Mouse (Mus musculus) limb, embryonic 11.5 days (tissue): ENCODE measurements around the gene Dync1i1. TPM values are rescaled to one million over a fixed set of nuclear protein-coding genes. Genes with fewer than 3 reads are reported as not detected.

Experiments
- ATAC-seq: fragments of 200-750 bp; cut with Nextera tagmentation; 2 replicates; pipeline ENCODE4 v1.8.0; 2017; ENCODE audit warnings: low read depth; ENCODE audit not compliant: insufficient number of reproducible peaks, low FRiP score, low TSS enrichment
- DNase-seq: peaks from one replicate; pipeline ENCODE4 v3.0.0-alpha.2; 2015; ENCODE audit warnings: low spot score
- H3K27ac ChIP-seq: fragments of 300-500 bp; sonication (generic); replicated peaks from 2 replicates; pipeline ENCODE4 v1.5.1; 2014; ENCODE audit warnings: low read depth, mild to moderate bottlenecking, low read length
- H3K27me3 ChIP-seq: fragments of 300-500 bp; sonication (generic); 2 replicates; pipeline ENCODE4 v1.6.1; 2014; ENCODE audit warnings: mild to moderate bottlenecking, low read length, mixed read lengths; ENCODE audit not compliant: control insufficient read depth, insufficient read depth
- H3K36me3 ChIP-seq: fragments of 300-500 bp; sonication (generic); 2 replicates; pipeline ENCODE4 v1.6.1; 2014; ENCODE audit warnings: mild to moderate bottlenecking, low read length, moderate library complexity, mixed read lengths; ENCODE audit not compliant: control insufficient read depth, insufficient read depth
- H3K4me1 ChIP-seq: fragments of 300-500 bp; sonication (generic); 2 replicates; pipeline ENCODE4 v1.6.1; 2014; ENCODE audit warnings: low read length, mixed read lengths; ENCODE audit not compliant: control insufficient read depth, insufficient read depth
- H3K4me2 ChIP-seq: fragments of 300-500 bp; sonication (generic); 2 replicates; pipeline ENCODE4 v1.6.1; 2014; ENCODE audit warnings: low read depth, mild to moderate bottlenecking, moderate library complexity; ENCODE audit not compliant: severe bottlenecking
- H3K4me3 ChIP-seq: fragments of 300-500 bp; sonication (generic); 2 replicates; pipeline ENCODE4 v1.5.1; 2014; ENCODE audit warnings: low read depth, low read length
- H3K9ac ChIP-seq: fragments of 300-500 bp; sonication (generic); 2 replicates; pipeline ENCODE4 v1.6.1; 2014; ENCODE audit warnings: mild to moderate bottlenecking, low read length
- H3K9me3 ChIP-seq: fragments of 300-500 bp; sonication (generic); 2 replicates; pipeline ENCODE4 v1.6.1; 2016; ENCODE audit warnings: low read length; ENCODE audit not compliant: control insufficient read depth
- WGBS: fragments of 180-500 bp; shearing (Covaris S2); extraction: QIAGEN DNeasy Blood & Tissue Kit; methylation state at CpG from one replicate; pipeline ENCODE4 v1.1.7; 2014; 5-methylcytosine and 5-hydroxymethylcytosine counted together
- polyA plus RNA-seq: library from polyadenylated mRNA; unstranded; fragments of >200 nt; fragmentation: Nextera tagmentation; extraction: Ambion mirVana; gene quantifications from 2 replicates; pipeline ENCODE4 v1.2.1, GENCODE M21; 2014

The Dync1i1 gene
- polyA plus RNA-seq, 1 experiment from 2014 or later: 5.7 TPM

DNA sequence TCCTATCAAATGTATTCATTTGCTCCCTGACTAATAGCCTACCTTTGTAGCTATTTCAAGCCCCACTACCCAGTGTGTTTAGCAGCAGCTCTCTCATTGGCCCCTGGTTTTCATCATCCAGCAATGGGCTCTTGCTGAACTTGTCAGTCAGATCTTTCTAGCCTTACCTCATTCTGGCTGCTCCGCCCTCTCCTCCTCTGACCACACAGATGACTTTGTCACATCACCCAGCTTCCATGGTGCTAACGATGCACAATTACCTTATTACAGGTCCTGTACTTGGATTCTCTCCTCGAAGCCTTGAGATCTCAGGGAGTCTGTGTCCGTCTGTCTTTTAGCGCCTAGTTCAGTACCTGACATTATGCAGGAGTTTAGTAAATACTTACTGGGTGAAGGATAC, 120.7 kb downstream of the Dync1i1 start:
- 0 out of 2 replicates have a peak, but pooled peaks cover 2% of the 10 kb centered on the region for H3K9me3 ChIP-seq
- H3K4me2 ChIP-seq: no peak overlapping the region
- no peak overlapping the region for H3K4me3 ChIP-seq
- no peaks in the 10 kb centered on the region for H3K36me3 ChIP-seq
- no peaks in the 10 kb centered on the region for H3K27me3 ChIP-seq
- no peak overlapping the region for H3K9ac ChIP-seq
- no peaks in the 10 kb centered on the region for H3K4me1 ChIP-seq
- DNase-seq (no peak), ATAC-seq (no peak)
- WGBS: 96% methylated on average over 5 of the region's 5 CpGs
- H3K27ac ChIP-seq: no peak overlapping the region

DNA sequence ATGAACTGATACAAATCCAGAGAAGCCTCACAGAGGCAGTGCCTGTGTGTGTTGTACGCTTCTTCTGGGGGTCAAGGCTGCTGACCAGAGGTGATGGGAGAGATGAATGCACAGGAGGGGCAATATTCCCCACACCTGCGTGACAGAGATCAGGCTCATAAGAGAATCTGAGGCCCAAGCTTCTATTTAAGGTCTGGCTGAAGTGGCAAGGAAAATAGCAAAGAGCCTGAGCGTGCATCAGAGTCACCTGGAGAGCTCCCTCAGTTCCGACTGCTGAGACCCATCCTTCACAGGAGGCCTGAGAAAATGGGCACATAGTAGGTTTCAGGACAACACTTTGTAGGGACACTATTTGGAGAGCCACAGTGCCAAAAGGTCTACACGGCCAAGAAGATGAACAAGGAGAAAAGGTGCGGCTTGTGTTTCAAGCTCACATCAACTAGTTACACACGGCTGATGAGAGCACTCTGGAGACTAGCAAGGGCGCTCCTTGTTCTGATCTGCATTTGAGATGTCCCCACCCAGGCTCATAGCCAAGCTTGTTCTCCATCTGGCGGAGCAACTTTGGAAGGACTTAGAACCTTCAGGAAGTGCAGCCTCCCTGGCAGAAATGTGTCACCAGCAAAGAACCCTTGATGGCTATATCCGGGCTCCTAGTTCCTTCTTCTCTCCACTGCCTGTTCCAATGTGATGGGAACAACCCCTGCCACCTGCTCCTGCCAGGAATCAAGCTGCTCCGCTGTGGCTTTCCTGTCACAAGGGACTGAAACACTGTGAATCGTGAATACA, 128.8 kb downstream of the Dync1i1 start:
- Histone ChIP-seq H3K27me3 (no peaks in the 10 kb centered on the region; the same call in 1 of the 2 replicates), H3K36me3 (no peaks in the 10 kb centered on the region), H3K9me3 (no peaks in the 10 kb centered on the region; the same call in 1 of the 2 replicates), H3K4me1 (peaks cover 3% of the 10 kb centered on the region; the same call in 1 of the 2 replicates), H3K4me3 (no peak overlapping the region), H3K4me2 (no peak overlapping the region), H3K9ac (no peak overlapping the region), H3K27ac (no peak overlapping the region)
- DNase-seq (no peak), ATAC-seq (no peak)
- WGBS: 89% methylated on average over 12 of the region's 12 CpGs

DNA sequence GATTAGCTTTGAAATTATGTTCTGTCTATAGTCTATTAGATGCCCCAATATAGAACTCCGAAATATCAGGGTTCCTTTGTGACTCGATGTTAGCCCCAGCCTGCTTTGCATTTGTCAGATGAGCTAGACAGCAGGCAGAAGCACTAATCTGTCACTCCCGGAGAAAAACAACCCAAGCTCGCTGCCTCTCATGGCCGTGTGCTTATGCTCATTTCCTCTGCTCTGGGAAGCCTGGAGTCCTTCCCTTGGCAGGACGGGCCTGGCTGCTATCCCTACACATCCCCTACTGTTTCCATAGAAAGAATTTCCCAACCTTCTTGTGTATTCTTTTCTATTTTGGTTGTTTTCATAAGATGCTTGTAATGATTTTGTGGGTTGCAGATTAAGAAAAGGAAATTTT, 130.1 kb downstream of the Dync1i1 start:
- no peaks in the 10 kb centered on the region for H3K36me3 ChIP-seq
- no peak overlapping the region for H3K4me2 ChIP-seq
- H3K4me1 ChIP-seq: peaks cover 3% of the 10 kb centered on the region; the same call in 1 of the 2 replicates
- WGBS: 68% methylated on average over 6 of the region's 6 CpGs
- DNase-seq: no peak
- H3K9ac ChIP-seq: no peak overlapping the region
- H3K4me3 ChIP-seq: no peak overlapping the region
- H3K9me3 ChIP-seq: no peaks in the 10 kb centered on the region; the same call in 1 of the 2 replicates
- no peak overlapping the region for H3K27ac ChIP-seq
- ATAC-seq: no peak
- H3K27me3 ChIP-seq: no peaks in the 10 kb centered on the region; the same call in 1 of the 2 replicates

DNA sequence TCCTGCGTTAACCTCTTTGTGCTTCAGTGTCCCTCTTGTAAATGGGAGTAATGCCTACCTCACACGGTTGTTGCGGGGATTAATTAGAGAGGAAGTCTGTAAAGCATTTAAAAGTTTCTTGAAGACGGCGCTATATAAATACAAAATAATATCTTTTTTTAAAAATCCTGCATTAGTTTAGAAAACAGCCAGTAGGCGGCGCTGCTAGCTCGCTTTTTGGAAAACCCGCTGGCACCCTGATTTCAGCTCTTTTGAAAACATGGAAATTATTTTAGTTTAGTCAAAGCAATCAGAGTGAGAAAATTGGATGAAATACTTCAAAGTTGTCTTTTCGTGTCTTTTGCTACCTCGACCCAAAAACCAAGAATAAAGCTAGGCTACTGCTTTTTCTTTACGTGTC, 132.9 kb downstream of the Dync1i1 start:
- peak; percentile 81 for DNase-seq
- no peak for ATAC-seq
- WGBS: 17% methylated on average over 12 of the region's 12 CpGs
- no peak overlapping the region for H3K9ac ChIP-seq
- H3K4me3 ChIP-seq: no peak overlapping the region
- H3K4me1 ChIP-seq: peaks cover 3% of the 10 kb centered on the region; the same call in 1 of the 2 replicates
- H3K27ac ChIP-seq: no peak overlapping the region
- H3K4me2 ChIP-seq: no peak overlapping the region
- no peaks in the 10 kb centered on the region for H3K36me3 ChIP-seq
- no peaks in the 10 kb centered on the region; the same call in 1 of the 2 replicates for H3K9me3 ChIP-seq
- no peaks in the 10 kb centered on the region; the same call in 1 of the 2 replicates for H3K27me3 ChIP-seq

DNA sequence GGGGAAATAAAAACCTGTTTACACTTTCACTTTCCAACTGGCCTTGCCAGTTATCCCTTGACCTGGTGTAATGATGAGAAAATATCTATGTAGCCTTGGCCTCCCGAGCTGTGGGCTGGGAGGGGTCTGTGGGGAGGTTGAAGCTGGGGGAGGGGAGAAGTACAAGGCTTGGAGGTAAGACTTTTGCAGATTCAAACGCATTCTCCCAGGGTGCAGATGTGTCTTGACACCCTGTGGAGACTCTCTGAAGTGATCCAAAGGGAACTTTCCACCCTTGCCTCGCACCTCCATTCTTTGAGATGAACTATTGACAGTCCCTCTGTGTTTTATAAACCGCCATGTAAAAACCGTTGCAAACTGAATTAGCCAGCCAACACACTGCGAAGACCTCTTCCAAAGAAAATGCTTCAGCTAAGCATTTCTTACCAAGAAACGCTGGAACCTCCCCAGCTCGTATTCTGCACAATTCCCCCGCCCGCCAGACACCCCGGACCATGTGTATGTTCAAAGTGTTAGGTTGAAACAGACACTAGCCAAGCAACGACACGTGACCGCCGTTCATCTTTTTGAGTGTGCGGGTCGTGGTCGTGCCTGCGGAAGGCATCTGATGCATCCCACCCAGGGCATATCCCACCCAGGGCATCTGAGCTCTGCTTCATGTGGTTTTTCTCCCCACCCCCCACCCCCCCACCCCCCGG, 133.6 kb downstream of the Dync1i1 start:
- Histone ChIP-seq H3K9ac (no peak overlapping the region), H3K4me3 (no peak overlapping the region), H3K4me1 (peaks cover 3% of the 10 kb centered on the region; the same call in 1 of the 2 replicates), H3K9me3 (no peaks in the 10 kb centered on the region; the same call in 1 of the 2 replicates), H3K4me2 (no peak overlapping the region), H3K27me3 (no peaks in the 10 kb centered on the region; the same call in 1 of the 2 replicates), H3K36me3 (no peaks in the 10 kb centered on the region), H3K27ac (no peak overlapping the region)
- DNase-seq (no peak), ATAC-seq (peak; percentile 47; the same call in 1 of the 2 replicates)
- 63% methylated on average over 20 of the region's 20 CpGs for WGBS

DNA sequence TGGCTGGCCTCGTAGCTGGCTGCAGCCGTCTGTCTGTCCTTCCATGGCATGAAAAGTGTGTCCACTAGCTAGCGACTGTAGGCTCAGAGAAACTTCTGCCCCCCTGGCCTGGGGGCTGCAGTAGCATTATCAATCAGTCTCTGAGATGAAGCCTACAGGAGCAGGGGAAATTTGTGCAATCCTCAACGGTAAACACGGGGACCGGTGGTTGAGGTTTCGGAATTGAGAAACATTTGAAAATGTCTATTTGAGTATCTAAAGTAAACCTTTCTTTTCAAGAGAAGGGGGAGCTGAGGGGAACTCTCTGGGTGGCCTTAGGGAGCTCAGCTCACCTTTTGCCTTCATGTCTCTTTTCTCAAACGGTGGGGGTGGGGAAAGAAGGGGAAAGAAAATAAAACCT, 134.2 kb downstream of the Dync1i1 start:
- 62% methylated on average over 8 of the region's 8 CpGs for WGBS
- Histone ChIP-seq H3K36me3 (no peaks in the 10 kb centered on the region), H3K4me2 (no peak overlapping the region), H3K27ac (no peak overlapping the region), H3K9me3 (no peaks in the 10 kb centered on the region; the same call in 1 of the 2 replicates), H3K27me3 (no peaks in the 10 kb centered on the region; the same call in 1 of the 2 replicates), H3K4me1 (peaks cover 3% of the 10 kb centered on the region; the same call in 1 of the 2 replicates), H3K9ac (no peak overlapping the region), H3K4me3 (no peak overlapping the region)
- DNase-seq (no peak), ATAC-seq (0 out of 2 replicates have a peak, but pooled peaks have one; percentile 13)

DNA sequence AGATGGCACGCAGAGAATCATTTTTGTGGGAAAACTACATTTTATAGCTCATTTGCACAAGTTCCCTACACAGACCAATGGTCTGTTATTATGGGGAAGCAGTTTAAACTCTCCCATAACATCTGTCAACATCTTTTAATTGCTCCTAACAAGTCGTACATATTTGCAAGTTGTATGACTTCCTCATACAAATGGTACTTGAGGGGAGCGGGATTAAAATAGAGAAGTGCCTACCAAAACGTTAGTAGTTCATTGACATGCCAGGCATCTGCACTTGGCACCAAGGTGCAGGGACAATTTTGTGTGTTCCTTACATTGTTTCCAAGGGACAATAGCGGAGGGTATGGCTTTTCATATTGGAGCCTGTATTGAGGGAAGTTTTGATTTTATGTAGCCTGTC, 140.7 kb downstream of the Dync1i1 start:
- Histone ChIP-seq H3K4me1 (no peaks in the 10 kb centered on the region), H3K27ac (no peak overlapping the region), H3K36me3 (no peaks in the 10 kb centered on the region), H3K9me3 (no peaks in the 10 kb centered on the region), H3K27me3 (no peaks in the 10 kb centered on the region), H3K9ac (no peak overlapping the region), H3K4me3 (no peak overlapping the region), H3K4me2 (no peak overlapping the region)
- no peak for DNase-seq
- no peak for ATAC-seq
- 82% methylated on average over 5 of the region's 5 CpGs for WGBS

DNA sequence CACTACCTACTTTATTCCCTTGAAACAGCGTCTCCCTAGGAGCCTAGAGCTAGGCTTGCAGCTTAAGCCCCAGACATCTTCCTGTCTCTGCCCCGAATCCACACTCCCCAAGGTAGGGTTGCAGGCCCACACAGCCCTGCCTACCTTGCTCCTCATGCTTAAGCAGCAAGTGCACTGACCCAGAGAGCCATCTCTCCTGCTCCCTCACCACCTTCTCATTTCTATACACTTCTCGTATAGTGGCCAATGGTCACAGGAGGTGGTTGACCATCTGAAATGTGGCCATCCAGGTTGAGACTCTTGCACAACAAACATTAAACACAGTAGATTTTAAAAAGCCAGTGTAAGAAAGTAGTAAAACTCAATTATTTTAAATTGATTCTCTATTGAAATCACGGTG, 141.8 kb downstream of the Dync1i1 start:
- H3K9ac ChIP-seq: no peak overlapping the region

More for the DNA sequence above, 141.8 kb downstream of the Dync1i1 start:
- no peaks in the 10 kb centered on the region for H3K9me3 ChIP-seq
- no peak for DNase-seq
- no peaks in the 10 kb centered on the region for H3K27me3 ChIP-seq
- H3K27ac ChIP-seq: no peak overlapping the region
- 86% methylated on average over 4 of the region's 4 CpGs for WGBS
- H3K4me3 ChIP-seq: no peak overlapping the region
- H3K4me1 ChIP-seq: no peaks in the 10 kb centered on the region
- no peak for ATAC-seq
- no peaks in the 10 kb centered on the region for H3K36me3 ChIP-seq
- H3K4me2 ChIP-seq: no peak overlapping the region
